ENCODE assay signal across 9 mouse cellular contexts in genomic region chr2:167659847-167660610, GRCm38 (mm10). TPM values are rescaled to one million over a fixed set of nuclear protein-coding genes. Genes with fewer than 3 reads are reported as not detected.
DNase-seq lines count a peak whose midpoint lies in the region; ATAC-seq and TF ChIP-seq lines count a peak whose summit lies in the region.
"Had no signal": no experiment of that assay in that cellular context is flagged by ENCODE, and none has a peak within 500 bp of the region (broad histone marks: within the 10 kb centered on the region; RNA-seq: fewer than 3 reads in every experiment).

No protein-coding gene starts in this region.

- H3K9me3 ChIP-seq in hindbrain, embryonic 14.5 days (ENCODE audit: control insufficient read depth, low read length): no peaks in the 10 kb centered on the region
- H3K9me3 ChIP-seq in midbrain, embryonic 10.5 days (replicated peaks): no peaks in the 10 kb centered on the region

- intact Hi-C loops in left cerebral cortex, adult 2 months (cut with DNase I): loop anchor here (2.0 kb wide), 1 partner anchor 25 kb away; no protein-coding TSS in a partner anchor
- intact Hi-C loops in left cerebral cortex, postnatal 36 days (cut with DNase I): no loop called here
- intact Hi-C loops in left cerebral cortex, postnatal 4 days (cut with DNase I): no loop called here

- WGBS in hindbrain, embryonic 14.5 days: 16% methylated on average over 13 of the region's 13 CpGs
- WGBS in midbrain, embryonic 10.5 days: 25% methylated on average over 13 of the region's 13 CpGs

- H3K4me2 ChIP-seq in hindbrain, embryonic 14.5 days (replicated peaks): peak overlapping the region; percentile 99

- ATAC-seq in hindbrain, embryonic 14.5 days (ENCODE audit: low FRiP score): no peak

- peak overlapping the region; percentile 88 for H3K9ac ChIP-seq in hindbrain, embryonic 14.5 days

- peak overlapping the region; percentile 87 for H3K4me3 ChIP-seq in left cerebral cortex, adult 2 months
- peak overlapping the region; percentile 94 for H3K4me3 ChIP-seq in hindbrain, embryonic 14.5 days (replicated peaks; ENCODE audit: low read length)
- peak overlapping the region; percentile 85 for H3K4me3 ChIP-seq in midbrain, embryonic 10.5 days
- H3K4me3 ChIP-seq in testis, adult 2 months (ENCODE audit: control insufficient read depth, low read depth, low read length): peak overlapping the region; percentile 86

- H3K27me3 ChIP-seq in hindbrain, embryonic 14.5 days (ENCODE audit: control insufficient read depth, insufficient read depth, low read length): 0 out of 2 replicates have a peak, but pooled peaks cover 3% of the 10 kb centered on the region
- peaks cover 17% of the 10 kb centered on the region for H3K27me3 ChIP-seq in midbrain, embryonic 10.5 days (ENCODE audit: low read depth, poor library complexity, severe bottlenecking)
- H3K27me3 ChIP-seq in testis, adult 2 months (ENCODE audit: control insufficient read depth, insufficient read depth, low read length): no peaks in the 10 kb centered on the region

- no peaks in the 10 kb centered on the region for H3K36me3 ChIP-seq in hindbrain, embryonic 14.5 days (replicated peaks; ENCODE audit: control insufficient read depth, insufficient read depth)
- peaks cover 9% of the 10 kb centered on the region for H3K36me3 ChIP-seq in midbrain, embryonic 10.5 days
- H3K36me3 ChIP-seq in testis, adult 2 months (ENCODE audit: control insufficient read depth, insufficient read depth, low read length): no peaks in the 10 kb centered on the region

- H3K27ac ChIP-seq in left cerebral cortex, adult 2 months: peak overlapping the region; percentile 89
- H3K27ac ChIP-seq in hindbrain, embryonic 14.5 days: no peak overlapping the region
- peak overlapping the region; percentile 90; the same call in 1 of the 2 replicates for H3K27ac ChIP-seq in midbrain, embryonic 10.5 days (replicated peaks)
- H3K27ac ChIP-seq in testis, adult 2 months (ENCODE audit: control insufficient read depth, insufficient read depth, low read depth, low read length): no peak overlapping the region

- DNase-seq in left cerebral cortex, adult 2 months (ENCODE audit: extremely low spot score in 1 of 2, low spot score in 2 of 2): peak in 1 of 2 experiments; percentile 66
- DNase-seq in left cerebral cortex, postnatal 36 days (ENCODE audit: low spot score in 2 of 2): no peak
- DNase-seq in cerebellum, adult 9-10 months: peak; percentile 58
- DNase-seq in gastrocnemius, adult 18-20 months (ENCODE audit: low spot score): peak; percentile 46
- no peak for DNase-seq in hindbrain, embryonic 14.5 days (ENCODE audit: low spot score)
- peak; percentile 69 for DNase-seq in left cerebral cortex, postnatal 4 days
- DNase-seq in midbrain, embryonic 10.5 days (ENCODE audit: low spot score): no peak

- no peak for TF ChIP-seq POLR2A in testis, adult 2 months (IDR thresholded peaks at IDR 0.05; ENCODE audit: control insufficient read depth, low read depth, low read length)

- no peak for TF ChIP-seq CTCF in left cerebral cortex, adult 2 months (IDR thresholded peaks at IDR 0.05)
- TF ChIP-seq CTCF in testis, adult 2 months (IDR thresholded peaks at IDR 0.05; ENCODE audit: control insufficient read depth, insufficient read depth, insufficient replicate concordance, low read depth, low read length): no peak

- peaks cover 16% of the 10 kb centered on the region for H3K4me1 ChIP-seq in hindbrain, embryonic 14.5 days (replicated peaks; ENCODE audit: control insufficient read depth, insufficient read depth, low read length)
- peaks cover 41% of the 10 kb centered on the region for H3K4me1 ChIP-seq in midbrain, embryonic 10.5 days
- peaks cover 16% of the 10 kb centered on the region for H3K4me1 ChIP-seq in testis, adult 2 months (ENCODE audit: control insufficient read depth, insufficient read depth, low read length)

RNA-seq across cellular contexts. Expression of gene Gm20431, which starts 1.3 kb away (rescaled TPM):
- total RNA-seq in left cerebral cortex, adult 2 months (2021): 10 to 100 TPM; 29.1 to 38.0 TPM
- 10 to 100 TPM; 42.3 to 46.8 TPM for total RNA-seq in left cerebral cortex, postnatal 36 days (2021)
- total RNA-seq in gastrocnemius, adult 18-20 months (2021): 1 to 10 TPM; 8.0 to 9.4 TPM
- polyA plus RNA-seq in hindbrain, embryonic 14.5 days (2014; fragmentation: Nextera tagmentation; extraction: Ambion mirVana): 15.5 and 19.8 TPM in 2 replicates
- total RNA-seq in left cerebral cortex, postnatal 4 days (2021): 10 to 100 TPM; 30.8 to 32.7 TPM
- polyA plus RNA-seq in midbrain, embryonic 10.5 days (2016; fragmentation: Nextera tagmentation; extraction: Ambion mirVana): 2.4 and 3.6 TPM in 2 replicates
- 41.0 and 48.4 TPM in 2 replicates for polyA plus RNA-seq in testis, adult 2 months (2012; rRNA removed)
- total RNA-seq: hematopoietic stem cell, adult 5-6 weeks had no signal

RNA-seq across cellular contexts. Expression of gene Ube2v1, which starts 28.1 kb away (rescaled TPM):
- total RNA-seq in left cerebral cortex, adult 2 months (2021): 100 to 1,000 TPM; 244 to 274 TPM
- total RNA-seq in left cerebral cortex, postnatal 36 days (2021): 100 to 1,000 TPM; 246 to 259 TPM
- total RNA-seq in gastrocnemius, adult 18-20 months (2021): 100 to 1,000 TPM; 175 to 191 TPM
- 302 and 313 TPM in 2 replicates for polyA plus RNA-seq in hindbrain, embryonic 14.5 days (2014; fragmentation: Nextera tagmentation; extraction: Ambion mirVana)
- 100 to 1,000 TPM; 217 TPM for total RNA-seq in left cerebral cortex, postnatal 4 days (2021)
- 410 and 413 TPM in 2 replicates for polyA plus RNA-seq in midbrain, embryonic 10.5 days (2016; fragmentation: Nextera tagmentation; extraction: Ambion mirVana)
- polyA plus RNA-seq in testis, adult 2 months (2012; rRNA removed): 17.9 and 21.6 TPM in 2 replicates

RNA-seq across cellular contexts. Expression of gene Cebpb, which starts 28.7 kb away (rescaled TPM):
- 10 to 100 TPM; 15.1 to 19.2 TPM for total RNA-seq in left cerebral cortex, adult 2 months (2021)
- 10 to 100 TPM; 12.9 to 18.8 TPM for total RNA-seq in left cerebral cortex, postnatal 36 days (2021)
- total RNA-seq in gastrocnemius, adult 18-20 months (2021): 100 to 1,000 TPM in 1 of 2 experiments, 10 to 100 TPM in 1; 95.1 to 169 TPM
- 3.5 and 3.6 TPM in 2 replicates for polyA plus RNA-seq in hindbrain, embryonic 14.5 days (2014; fragmentation: Nextera tagmentation; extraction: Ambion mirVana)
- total RNA-seq in left cerebral cortex, postnatal 4 days (2021): 1 to 10 TPM; 3.8 to 5.5 TPM
- 0.30 and 0.48 TPM in 2 replicates for polyA plus RNA-seq in midbrain, embryonic 10.5 days (2016; fragmentation: Nextera tagmentation; extraction: Ambion mirVana)
- polyA plus RNA-seq in testis, adult 2 months (2012; rRNA removed): 2.9 and 4.0 TPM in 2 replicates

RNA-seq across cellular contexts. Expression of gene Tmem189, which starts 29.6 kb away (rescaled TPM):
- total RNA-seq in left cerebral cortex, adult 2 months (2021): 10 to 100 TPM; 42.3 to 43.0 TPM
- total RNA-seq in left cerebral cortex, postnatal 36 days (2021): 10 to 100 TPM; 45.2 to 48.3 TPM
- total RNA-seq in gastrocnemius, adult 18-20 months (2021): 10 to 100 TPM; 10.4 to 15.0 TPM
- polyA plus RNA-seq in hindbrain, embryonic 14.5 days (2014; fragmentation: Nextera tagmentation; extraction: Ambion mirVana): 33.9 and 37.5 TPM in 2 replicates
- total RNA-seq in left cerebral cortex, postnatal 4 days (2021): 10 to 100 TPM; 37.6 to 39.2 TPM
- 35.7 and 35.8 TPM in 2 replicates for polyA plus RNA-seq in midbrain, embryonic 10.5 days (2016; fragmentation: Nextera tagmentation; extraction: Ambion mirVana)
- polyA plus RNA-seq in testis, adult 2 months (2012; rRNA removed): 97.4 and 99.8 TPM in 2 replicates

Comparison
In these comparisons a context has a peak if more than half of its experiments do, and no peak if none do; other contexts are left out.
1. DNase-seq: peak in cerebellum, adult 9-10 months (single experiment), gastrocnemius, adult 18-20 months (single experiment) and left cerebral cortex, postnatal 4 days (single experiment); none in left cerebral cortex, postnatal 36 days (0 of 2), hindbrain, embryonic 14.5 days (single experiment) and midbrain, embryonic 10.5 days (single experiment).
2. H3K27ac ChIP-seq: peak in left cerebral cortex, adult 2 months (single experiment) and midbrain, embryonic 10.5 days (single experiment); none in hindbrain, embryonic 14.5 days (single experiment) and testis, adult 2 months (single experiment).
3. RNA of gene Cebpb, which starts 28.7 kb away (total RNA-seq): 95.1 to 169 TPM in gastrocnemius, adult 18-20 months; 15.1 to 19.2 TPM in left cerebral cortex, adult 2 months, 12.9 to 18.8 TPM in left cerebral cortex, postnatal 36 days and 3.8 to 5.5 TPM in left cerebral cortex, postnatal 4 days; every median in the first group is over 4 times any median in the second.
4. Peak in every context shown above with its lines, with median percentiles within 50 percentile points of each other: H3K4me3 ChIP-seq.